8 mouse cellular contexts compared by ENCODE assay signal in the genomic region with DNA sequence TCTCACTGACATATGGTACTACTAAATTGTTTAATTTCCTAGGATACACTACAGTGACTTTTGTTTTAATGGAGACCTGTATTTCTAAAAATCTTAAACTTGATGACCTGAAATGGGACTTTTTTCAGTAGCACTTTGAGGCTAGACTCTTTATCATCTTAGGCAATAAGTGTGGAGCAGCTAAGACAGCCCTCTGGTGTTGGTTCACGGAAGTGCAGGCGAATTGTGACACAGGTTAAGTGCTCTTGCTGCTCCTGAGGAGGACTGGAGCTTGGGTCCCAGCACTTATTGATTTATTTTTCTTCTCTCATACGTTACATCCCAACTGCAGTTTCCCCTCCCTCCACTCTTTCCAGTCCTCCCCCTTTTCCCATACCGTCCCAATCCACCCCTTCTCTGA.
DNase-seq lines count a peak whose midpoint lies in the region; TF ChIP-seq lines count a peak whose summit lies in the region.
"Had no signal": no experiment of that assay in that cellular context is flagged by ENCODE, and none has a peak within 500 bp of the region (broad histone marks: within the 10 kb centered on the region; RNA-seq: fewer than 3 reads in every experiment).

No protein-coding gene starts in this region.

- H3K27me3 ChIP-seq in small intestine, adult 2 months (ENCODE audit: control insufficient read depth, insufficient read depth, low read length): no peaks in the 10 kb centered on the region; the same call in 1 of the 2 replicates
- H3K27me3 ChIP-seq: liver, embryonic 15.5 days had no signal

- H3K36me3 ChIP-seq in small intestine, adult 2 months (ENCODE audit: control insufficient read depth, insufficient read depth, low read length): no peaks in the 10 kb centered on the region
- H3K36me3 ChIP-seq: liver, embryonic 15.5 days had no signal

- peak; percentile 65; the same call in 1 of the 2 replicates for TF ChIP-seq CTCF in small intestine, adult 2 months (IDR thresholded peaks at IDR 0.05; ENCODE audit: extremely low read depth, insufficient read length, insufficient replicate concordance, low read depth, low read length)

- WGBS in small intestine, adult 2 months: 13% methylated on average over 4 of the region's 4 CpGs

- no peak for TF ChIP-seq POLR2A in small intestine, adult 2 months (IDR thresholded peaks at IDR 0.05; ENCODE audit: low read depth, low read length)

- peak; percentile 91 for DNase-seq in CD4-positive, CD25-positive, alpha-beta regulatory T cell, adult 2 months (ENCODE audit: low read depth, low spot score)
- peak; percentile 89 for DNase-seq in NIH3T3 (ENCODE audit: low read depth)
- peak; percentile 90 to 93 for DNase-seq in cerebellum, postnatal 10 days
- DNase-seq in gastrocnemius, postnatal 14 days: peak; percentile 75
- peak; percentile 62 to 92 for DNase-seq in layer of hippocampus, adult 18-20 months (ENCODE audit: low spot score in 2 of 2)
- peak; percentile 93 for DNase-seq in lung, postnatal 14 days

- H3K27ac ChIP-seq in small intestine, adult 2 months (ENCODE audit: insufficient read depth, low read depth, low read length): no peak overlapping the region
- H3K27ac ChIP-seq: liver, embryonic 15.5 days had no signal

- intact Hi-C loops in gastrocnemius, postnatal 14 days (cut with DNase I; ENCODE audit: low total_unique reads): no loop called here

- no peaks in the 10 kb centered on the region for H3K4me1 ChIP-seq in small intestine, adult 2 months (ENCODE audit: control insufficient read depth, insufficient read depth, insufficient read length, low read length)
- H3K4me1 ChIP-seq: liver, embryonic 15.5 days had no signal

- H3K4me3 ChIP-seq in small intestine, adult 2 months (ENCODE audit: low read depth, low read length): no peak overlapping the region
- H3K4me3 ChIP-seq: liver, embryonic 15.5 days had no signal
